Mouse (Mus musculus): ENCODE measurements around the gene Gm12184.
"Not testable (repeated sequence)": the region's sequence is repeated elsewhere in the genome, so short reads cannot be mapped to it uniquely, and the experiment has no call there.

The Gm12184 gene

DNA sequence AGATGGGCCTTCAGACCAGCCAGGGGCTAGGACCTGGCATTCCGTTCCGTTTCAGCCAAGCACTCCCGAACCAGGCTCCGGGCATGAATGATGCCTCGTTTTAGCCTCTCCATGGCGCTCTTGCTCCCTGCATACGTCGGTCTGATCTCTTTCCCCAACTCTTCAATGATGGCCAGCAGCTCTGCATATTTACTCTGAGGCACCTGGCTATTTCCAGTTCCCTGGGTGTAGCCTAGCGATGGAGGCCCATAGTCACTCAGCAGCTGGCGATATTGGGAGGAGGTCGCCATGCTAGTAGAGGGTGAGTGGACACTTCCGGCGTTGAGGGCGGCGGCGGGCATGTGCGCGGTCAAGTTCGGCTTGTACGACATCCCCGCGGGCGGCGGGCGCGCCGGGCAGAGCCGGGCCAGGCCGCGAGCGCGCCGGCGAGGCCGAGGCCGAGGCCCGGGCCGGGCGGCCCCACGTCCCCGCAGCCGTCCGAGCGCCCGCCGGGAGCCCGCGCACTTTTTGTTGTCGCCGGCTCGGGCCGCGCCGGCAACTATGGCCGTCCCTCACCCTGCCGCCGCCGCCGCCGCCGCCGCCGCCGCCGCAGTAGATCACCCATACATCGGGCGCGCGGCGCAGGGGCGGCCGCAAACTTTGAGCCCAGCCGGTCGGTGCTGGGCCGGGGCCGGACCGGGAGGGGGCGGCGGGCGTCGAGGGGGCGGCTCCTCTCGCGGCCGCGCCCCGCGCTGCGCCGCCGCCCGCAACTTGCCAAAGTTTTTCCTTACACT, at the start of gene Gm12184, which contains the start of gene Trim7:
Gene Gm12184, minus strand, starts transcription at position 677 of the 773 bp plus-strand sequence.
Gene Trim7, plus strand, starts transcription at position 162 of the 773 bp plus-strand sequence.
- DNase-seq (ENCODE audit: low spot score in 2 of 2), result not testable (repeated sequence)

DNA sequence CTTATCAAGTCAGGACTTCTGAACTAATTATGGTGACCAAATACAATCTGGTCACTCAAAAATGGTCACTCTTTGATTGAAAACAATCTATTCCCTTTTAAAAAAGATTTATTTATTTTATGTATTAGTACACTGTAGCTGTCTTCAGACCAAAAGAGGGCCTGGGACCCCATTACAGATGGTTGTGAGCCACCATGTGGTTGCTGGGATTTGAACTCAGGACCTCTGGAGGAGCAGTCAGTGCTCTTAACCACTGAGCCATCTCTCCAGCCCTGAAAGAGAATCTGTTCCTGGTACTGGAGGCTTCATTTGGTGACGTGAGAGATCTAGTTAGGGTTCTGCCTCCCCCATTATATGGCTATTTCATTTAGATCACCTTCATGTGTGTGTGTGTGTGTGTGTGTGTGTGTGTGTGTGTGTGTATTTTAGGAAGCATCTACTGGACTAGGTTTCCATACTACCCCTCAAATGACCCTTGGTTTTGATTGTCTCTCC, 48.9 kb upstream of the Gm12184 start:
- DNase-seq (ENCODE audit: low spot score in 2 of 2), result not testable (repeated sequence)

DNA sequence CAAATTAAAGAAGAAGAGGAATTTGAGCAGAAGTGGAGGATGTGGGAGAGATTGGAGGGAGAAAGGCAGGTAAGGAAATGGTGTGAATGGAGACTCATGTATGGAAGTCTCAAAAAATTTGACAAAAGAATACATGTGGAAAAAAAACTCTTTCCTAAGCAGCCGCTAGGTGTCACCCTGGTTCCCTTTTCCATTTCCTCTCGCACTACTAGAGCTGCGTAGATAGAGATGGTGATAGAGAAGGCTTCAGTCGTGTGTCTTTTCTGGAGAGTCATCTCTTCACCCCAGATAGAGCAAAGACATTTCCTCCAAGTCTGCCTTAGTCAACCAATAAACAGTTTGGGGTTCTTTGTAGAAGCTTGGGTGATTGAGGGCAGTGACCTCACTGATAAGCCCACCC, 48.0 kb upstream of the Gm12184 start:
- DNase-seq (ENCODE audit: low spot score in 2 of 2), result peak; percentile 64 to 69

DNA sequence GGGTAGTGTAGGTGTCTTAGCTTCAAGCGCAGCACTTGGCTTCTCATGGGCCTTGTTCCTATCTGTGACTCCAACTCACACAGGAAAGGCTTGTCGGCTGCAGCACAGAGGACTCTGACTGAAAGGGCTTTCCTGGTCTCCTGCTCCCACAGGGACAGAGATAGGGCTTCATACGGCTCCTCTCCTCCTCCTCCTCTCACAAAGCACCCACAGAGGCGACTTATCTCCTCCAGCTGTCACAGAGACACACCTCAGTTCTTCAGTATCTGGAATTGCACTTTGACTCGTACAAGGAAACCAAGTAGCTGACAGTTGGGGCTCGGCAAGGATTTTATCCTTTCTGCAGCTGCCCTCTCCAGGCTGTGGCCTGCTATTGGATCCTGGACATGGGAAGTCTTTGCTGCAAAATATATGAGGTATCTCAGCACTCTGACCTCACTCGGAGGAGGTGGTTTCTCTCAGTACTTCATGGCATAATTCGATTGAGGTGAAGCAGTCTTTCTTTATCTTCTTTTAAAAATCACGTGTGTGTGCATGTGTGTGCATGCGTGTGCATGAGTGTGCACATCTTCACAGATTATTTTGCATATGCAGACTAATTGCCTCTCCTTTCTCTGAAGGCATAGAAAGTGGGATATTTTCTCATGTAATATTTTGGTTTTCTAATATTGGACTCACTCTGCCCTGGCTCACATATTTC, 47.3 kb upstream of the Gm12184 start:
- no peak for DNase-seq (ENCODE audit: low spot score in 2 of 2)

DNA sequence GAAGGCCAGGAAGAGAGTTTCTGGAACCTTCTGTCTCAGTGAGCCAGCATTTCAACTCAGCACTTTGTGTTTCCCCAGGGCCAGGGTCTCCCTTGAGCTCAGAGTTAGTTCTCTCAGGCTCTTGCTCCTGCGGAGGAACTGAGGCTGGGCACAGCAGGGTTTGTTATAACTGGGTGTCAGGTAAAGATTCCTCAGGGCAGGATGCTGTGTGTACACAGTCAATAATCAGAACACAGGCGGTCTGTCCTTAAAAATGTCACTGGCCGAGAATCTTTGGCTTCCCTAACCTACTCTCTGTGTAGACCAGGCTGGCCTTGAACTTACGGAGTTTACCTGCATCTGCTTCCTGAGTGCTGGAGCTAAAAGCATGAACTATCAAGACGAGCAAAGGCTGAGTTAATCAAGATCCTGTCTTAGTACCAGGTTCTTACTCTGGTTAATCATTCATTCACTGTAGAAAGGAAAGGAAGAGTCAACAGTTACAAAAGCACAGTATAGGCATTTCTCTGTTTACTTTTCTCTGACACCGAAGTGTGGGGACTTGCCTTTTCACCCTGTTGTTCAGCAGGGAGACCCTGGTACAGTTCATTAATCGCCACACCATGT, 46.3 kb upstream of the Gm12184 start:
- no peak for DNase-seq (ENCODE audit: low spot score in 2 of 2)

DNA sequence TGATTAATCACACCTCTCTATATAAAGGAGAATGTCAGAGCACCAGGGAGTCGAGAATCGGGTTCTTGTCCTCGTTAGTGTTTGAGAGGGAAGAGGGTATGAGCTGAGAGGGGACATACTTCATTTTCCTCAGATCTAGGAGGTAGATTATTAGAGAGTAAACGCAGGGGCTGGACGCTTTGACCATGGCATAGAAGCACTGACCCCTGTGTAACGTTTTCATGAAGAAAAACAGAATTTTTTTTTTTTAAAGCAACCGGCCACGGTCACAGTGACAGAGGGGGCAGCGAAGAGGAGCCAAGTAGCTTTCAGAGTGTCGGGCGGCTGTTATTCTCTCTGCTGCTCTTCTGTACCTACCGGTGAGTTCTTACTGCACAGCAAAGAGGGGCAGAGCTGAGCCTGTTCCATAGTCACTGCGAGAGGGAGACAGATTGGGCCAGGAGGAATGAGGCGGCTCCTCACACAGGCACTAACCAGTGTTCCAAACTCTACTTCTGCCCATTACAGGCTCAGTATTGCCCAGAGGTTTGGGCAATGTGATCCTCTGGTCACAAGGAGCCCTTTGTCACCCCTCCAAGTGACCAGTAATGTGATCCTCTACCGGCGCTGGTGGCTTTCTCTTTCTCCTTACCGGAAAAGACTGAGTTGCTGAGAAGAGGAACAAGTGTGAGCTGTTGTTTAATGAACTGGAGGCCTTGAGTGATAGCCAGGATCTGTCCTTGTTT, 45.5 kb upstream of the Gm12184 start:
- peak in 1 of 2 experiments; percentile 50 for DNase-seq (ENCODE audit: low spot score in 2 of 2)

DNA sequence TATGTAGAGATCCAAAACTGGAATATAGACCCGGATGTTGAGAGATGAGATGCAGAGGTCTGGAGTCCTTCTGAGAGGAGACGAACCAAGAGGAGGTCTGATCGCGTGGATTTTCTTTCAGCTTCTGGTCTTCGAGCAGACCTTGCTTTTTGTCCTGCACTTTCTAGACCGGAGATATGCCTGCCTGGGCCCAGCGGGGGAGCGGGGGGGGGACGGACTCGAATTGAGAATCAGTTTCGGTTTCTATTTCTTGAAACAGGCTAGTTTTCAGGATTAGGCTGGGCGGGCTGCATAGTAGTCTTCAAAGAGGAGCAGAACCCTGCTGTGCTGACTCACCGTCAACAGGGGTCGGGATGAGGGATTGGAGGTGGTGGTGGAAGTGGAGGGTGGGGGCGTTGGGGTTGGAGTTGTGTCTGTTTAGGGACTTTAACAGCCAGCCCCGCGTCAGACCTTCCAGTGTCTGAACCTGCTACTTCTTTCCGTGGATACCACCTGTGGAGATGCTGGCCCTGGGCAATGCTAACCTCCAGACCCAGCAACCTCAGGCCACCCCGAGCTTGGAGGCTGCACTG, 44.8 kb upstream of the Gm12184 start, which contains the start of gene Irgm1:
Gene Irgm1, minus strand, starts transcription at position 483 of the 572 bp plus-strand sequence.
- peak; percentile 74 to 84 for DNase-seq (ENCODE audit: low spot score in 2 of 2)

DNA sequence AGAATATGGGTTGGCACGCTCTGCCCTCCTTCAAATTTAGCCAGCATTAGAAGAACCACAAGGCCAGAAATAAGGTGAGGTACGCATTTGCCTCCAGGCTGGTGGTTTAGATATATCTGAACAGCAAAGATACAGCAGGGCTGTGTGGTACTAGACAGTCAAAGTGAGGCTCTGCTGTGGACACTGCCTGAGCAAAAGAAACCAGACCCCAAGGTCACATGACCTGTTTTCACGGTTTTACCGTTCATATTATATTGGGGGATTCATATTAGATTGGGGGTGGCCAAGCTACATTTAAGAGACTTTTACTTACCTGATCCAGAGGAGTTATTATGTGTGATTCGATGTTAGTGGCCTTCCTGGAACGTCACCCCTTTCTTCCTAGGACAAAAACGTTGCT, 44.3 kb upstream of the Gm12184 start:
- no peak for DNase-seq (ENCODE audit: low spot score in 2 of 2)

DNA sequence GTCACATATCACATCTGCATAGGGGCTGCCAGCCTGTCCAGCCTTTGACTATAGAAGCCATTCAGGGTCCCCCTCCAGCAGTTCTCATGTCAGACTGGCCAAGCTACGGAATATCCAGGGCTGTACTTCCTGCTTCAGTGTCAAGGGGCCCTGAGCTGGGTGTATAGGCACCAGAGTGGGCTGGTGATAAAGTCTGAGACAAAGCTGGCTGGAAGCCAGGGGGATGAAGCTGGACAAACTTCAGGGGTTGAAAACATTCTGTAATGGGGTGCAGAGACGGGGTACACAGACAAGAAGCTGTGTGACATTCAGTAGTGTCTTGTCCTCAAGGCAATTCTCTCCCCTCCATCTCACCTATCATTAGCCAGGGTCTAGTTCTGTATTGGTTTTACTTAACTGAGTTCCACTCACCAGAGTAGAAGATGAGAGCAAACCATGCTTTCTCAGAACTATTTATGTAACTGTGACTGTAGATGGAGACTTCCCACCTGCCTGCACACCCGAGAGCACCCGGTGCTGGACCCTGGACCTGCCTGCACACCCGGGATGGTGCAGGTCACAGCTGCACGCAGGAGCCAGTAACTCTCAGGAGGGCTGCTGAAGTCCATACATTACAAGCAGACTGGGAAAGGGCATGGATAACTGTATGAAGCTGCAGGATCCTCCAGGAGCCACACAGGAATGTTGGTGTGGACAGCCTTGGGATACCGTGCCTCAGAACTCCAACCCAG, 43.1 kb upstream of the Gm12184 start:
- DNase-seq (ENCODE audit: low spot score in 2 of 2), result no peak

DNA sequence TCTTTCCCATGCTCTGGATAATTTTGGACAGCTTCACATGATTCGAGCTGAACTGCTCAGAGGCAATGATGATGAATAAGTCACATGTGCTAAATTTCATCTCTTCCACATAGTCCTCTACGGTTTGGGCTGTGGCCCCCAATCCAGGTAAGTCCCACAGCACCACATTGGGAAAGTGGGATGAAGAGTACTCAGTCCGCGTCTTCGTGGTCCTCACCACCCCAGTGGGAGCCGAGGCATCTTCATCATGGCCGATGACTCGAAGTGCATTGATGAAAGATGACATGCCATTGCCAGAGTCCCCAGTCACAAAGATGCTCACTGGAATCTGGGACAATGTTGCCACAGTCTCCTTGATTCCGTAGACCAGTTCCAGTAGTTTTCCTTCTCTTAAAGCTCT, 40.0 kb upstream of the Gm12184 start:
- no peak for DNase-seq (ENCODE audit: low spot score in 2 of 2)

DNA sequence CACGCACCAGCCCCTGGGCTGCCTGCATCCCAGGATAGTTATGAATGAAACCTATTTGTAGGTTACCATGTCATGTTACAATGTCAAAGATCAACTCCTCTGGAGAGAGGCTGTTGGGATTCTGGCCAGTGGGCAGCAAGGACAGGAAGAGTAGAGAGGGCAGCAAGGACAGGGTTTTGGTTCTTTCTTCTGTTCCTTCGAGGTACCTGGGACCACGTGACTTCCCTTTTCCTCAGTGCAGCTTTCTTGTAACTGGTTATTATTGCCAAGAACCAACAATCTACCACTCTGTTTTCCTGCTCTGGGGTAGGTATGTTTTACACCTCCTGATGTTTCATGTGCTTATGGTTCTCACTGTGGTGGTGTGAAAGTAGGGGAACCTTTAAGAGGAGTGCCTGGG, 37.4 kb upstream of the Gm12184 start:
- DNase-seq (ENCODE audit: low spot score in 2 of 2), result no peak

DNA sequence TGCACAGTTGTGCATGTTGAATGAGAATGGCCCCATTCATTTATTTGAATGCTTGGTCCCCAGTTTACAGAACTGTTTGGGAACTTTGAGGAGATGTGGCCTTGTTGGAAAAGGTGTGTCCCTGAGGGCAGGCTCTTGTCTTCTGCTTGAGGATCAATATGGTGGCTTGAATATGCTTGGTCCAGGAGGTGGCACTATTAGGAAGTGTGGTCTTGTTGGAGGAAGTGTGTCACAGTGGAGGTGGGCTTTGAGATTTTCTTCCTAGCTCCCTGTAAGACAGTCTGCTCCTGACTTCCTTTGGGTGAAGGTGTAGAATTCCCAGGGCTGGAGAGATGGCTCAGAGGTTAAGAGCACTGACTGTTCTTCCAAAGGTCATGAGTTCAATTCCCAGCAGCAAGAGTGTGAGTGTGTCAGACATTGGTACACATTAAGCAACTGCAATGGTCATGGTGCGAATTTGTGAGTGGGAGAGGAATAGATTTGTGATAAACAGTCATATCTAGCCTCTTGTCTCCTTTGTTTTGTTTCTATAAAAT, 36.4 kb upstream of the Gm12184 start:
- no peak for DNase-seq (ENCODE audit: low spot score in 2 of 2)

DNA sequence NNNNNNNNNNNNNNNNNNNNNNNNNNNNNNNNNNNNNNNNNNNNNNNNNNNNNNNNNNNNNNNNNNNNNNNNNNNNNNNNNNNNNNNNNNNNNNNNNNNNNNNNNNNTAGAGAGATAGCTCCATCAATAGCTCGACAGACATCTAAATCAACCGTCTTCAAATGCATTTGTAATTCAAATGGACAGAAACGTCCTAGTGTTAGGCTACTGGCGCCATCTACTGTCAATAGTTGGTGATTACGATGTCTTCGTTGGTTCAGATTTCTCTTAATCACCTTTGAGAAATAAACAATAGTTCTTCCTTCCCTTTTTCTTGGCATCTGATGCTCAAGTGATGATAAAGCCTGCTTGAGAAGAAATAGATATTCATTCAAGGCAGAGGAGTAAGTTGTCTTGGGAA, 32.6 kb upstream of the Gm12184 start:
- DNase-seq (ENCODE audit: low spot score in 2 of 2), result peak; percentile 37 to 63

DNA sequence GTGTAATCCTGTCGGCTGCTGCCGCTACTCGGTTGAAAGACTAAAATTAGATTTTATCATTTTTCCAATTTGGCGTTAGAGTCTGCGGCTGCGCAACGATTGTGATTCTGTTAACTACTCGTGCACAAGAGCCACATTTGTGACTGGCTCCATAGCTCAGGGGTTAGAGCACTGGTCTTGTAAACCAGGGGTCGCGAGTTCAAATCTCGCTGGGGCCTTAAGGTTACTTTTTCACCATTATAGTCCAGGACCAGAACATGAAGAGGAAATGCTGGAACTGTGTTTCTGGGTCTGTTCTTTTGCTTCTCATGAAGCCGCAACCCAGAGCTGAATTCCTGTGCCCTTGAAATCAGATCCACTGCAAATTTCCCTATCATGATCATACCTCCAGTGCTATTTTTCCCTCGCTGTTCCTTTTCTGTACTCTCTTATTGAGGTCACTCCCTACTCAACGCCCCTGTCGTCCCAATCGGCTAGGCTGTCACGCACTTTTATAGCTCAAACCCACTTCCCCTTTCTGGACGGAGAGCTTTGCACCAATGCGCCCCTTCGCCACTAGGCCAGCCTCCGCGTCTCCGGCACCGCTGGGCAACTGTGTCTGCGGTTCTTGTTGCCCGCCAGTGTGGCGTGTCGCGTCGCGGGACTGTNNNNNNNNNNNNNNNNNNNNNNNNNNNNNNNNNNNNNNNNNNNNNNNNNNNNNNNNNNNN, 27.2 kb upstream of the Gm12184 start:
- DNase-seq (ENCODE audit: low spot score in 2 of 2), result peak; percentile 79 to 85

DNA sequence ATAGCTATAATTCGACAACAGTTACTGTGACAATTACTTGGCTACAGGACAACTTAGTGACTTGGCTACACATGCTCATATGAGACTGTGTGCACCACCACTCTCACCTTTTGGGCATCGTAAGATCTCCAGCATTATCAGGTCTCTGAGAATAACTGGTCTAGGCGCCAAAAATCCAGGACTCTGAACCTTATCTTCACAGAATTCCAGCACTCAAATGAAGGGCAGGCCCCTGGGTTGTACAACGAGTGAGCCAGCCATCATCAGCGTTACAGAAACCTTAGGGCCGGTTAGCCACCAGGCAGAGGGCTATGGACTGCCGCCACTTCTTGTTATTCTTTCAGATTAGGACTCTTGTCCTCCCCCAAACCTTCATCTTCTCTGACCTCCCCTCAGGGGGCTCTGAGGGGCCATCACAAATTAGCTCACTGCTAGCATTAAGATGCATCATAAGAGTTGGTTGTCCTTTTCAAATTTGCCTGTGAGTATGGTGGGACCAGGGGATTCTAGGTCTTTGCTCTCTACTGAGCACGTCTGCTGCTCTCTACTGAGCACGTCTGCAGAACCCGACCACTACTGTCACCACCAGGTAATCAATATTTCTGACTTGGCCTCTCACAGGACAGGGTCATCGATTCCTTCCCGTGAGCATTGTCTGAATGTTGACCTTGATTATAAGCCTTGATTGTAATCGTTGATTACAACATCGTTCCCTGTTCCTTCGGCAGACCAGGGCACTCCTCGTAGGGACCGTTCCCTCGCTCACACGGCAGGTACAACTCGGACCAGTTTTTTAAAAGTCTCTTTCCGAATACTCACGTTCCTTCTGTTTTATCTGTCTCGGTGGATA, 26.4 kb upstream of the Gm12184 start:
- no peak for DNase-seq (ENCODE audit: low spot score in 2 of 2)

DNA sequence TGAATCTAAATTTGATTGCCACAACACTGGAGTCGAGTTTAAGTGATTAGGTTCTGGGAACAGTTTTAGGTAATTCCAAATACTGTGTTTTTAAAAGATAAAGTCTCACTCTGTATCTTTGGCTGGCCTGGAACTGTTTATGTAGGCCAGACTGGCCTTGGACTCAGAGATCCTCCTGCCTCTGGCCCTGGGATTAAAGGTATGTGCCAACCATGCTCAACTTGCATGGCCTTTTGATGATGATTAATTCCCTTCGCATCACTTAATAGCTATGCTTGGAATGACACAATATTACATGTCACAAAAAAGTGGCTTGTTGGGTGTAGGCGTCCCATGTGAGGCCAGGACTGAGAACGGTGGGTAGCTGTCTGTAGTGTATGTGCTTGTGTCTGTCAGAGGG, 25.7 kb upstream of the Gm12184 start:
- no peak for DNase-seq (ENCODE audit: low spot score in 2 of 2)

DNA sequence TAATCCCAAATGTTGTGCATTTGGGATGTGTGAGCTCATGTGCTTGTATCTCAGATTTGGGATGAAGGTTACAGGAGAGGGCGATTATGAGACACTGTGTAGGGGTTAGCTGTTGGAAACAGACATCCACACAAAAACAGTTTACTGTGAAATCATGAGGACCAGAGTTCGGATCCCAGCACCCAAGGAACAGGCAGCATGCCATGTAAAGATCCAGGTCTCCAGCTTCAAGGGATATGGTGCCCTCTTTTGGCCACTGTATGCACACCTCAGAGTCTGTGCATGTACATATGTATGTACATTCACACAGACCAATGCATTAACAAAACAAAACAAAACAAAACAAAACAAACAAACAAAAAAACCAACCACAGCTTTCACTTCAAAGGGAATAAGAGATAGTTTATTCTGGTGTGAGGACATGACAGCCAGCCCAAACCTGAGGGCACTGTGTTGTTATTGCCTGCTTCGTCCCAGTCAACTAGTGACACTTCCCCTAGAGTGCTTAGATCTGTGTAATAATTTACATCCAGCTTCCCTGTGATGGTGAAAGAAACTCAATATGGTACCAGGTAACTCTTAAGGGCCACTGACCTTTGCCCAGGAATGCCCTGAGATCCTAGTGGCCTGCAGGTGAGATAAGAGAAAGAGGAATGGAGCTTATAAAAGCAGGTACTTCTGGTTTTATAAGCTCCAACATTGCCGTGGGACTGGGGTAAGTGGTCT, 25.0 kb upstream of the Gm12184 start:
- DNase-seq (ENCODE audit: low spot score in 2 of 2), result no peak

DNA sequence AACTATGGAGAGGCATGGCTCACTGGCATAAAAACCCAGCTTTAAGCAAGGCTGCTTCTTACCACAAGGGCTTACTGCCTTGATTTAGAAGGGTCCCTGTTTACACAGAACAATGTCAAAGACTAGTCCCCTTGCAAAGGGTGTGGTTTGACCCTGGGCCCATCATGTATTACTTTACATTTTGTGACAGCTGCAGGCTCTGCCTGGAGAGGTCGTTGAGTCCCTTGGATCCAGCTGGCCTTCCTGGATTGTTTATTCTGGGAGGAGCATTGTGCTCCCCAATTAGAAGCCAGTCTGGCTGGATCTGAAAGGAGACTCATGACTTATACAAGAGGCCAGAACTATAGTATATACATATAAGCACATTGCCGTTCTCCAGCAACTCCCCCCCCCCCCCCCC, 23.8 kb upstream of the Gm12184 start:
- DNase-seq (ENCODE audit: low spot score in 2 of 2), result no peak

Data from spleen, postnatal 36 days (tissue).